Mouse (Mus musculus): ENCODE results near the gene Abcc9. TPM values are rescaled to one million over a fixed set of nuclear protein-coding genes. Genes with fewer than 3 reads are reported as not detected.

Abcc9 gene
- polyA plus RNA-seq, 1 experiment from 2014 or later: 1.1 TPM

DNA sequence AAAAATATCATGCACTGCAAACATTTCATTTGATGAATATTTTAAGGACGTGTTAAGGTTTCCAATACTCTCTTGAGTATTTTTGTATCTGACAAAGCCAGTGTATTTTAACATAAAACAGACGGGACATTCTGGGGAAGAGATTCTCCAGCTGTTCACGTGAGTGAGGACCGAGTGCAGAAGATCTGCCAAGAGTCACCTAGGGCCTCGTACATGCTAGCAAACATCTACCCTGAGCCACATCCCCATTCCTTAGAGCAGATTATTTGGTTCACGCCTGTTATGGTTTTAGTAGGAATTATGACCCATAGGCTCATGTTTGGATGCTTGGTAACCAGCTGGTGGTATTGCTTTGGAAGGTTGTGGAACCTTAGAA is 159.3 kb downstream of the Abcc9 start:
- Histone ChIP-seq H3K27me3 (no peaks in the 10 kb centered on the region), H3K9me3 (replicated peaks) (no peaks in the 10 kb centered on the region), H3K4me3 (replicated peaks) (no peak overlapping the region), H3K4me1 (replicated peaks) (no peaks in the 10 kb centered on the region; the same call in 1 of the 2 replicates), H3K4me2 (no peak overlapping the region), H3K36me3 (no peaks in the 10 kb centered on the region), H3K9ac (no peak overlapping the region), H3K27ac (no peak overlapping the region)
- ATAC-seq (ENCODE audit: low read depth) (no peak), DNase-seq (no peak)
- WGBS (ENCODE audit: insufficient replicate concordance): 66% methylated on average over 6 of the region's 6 CpGs

- 64% methylated on average over 8 of the region's 8 CpGs for WGBS (ENCODE audit: insufficient replicate concordance)
- H3K9ac ChIP-seq: no peak overlapping the region
- H3K4me3 ChIP-seq (replicated peaks): no peak overlapping the region
- no peak overlapping the region for H3K27ac ChIP-seq
- H3K4me1 ChIP-seq (replicated peaks): no peaks in the 10 kb centered on the region; the same call in 1 of the 2 replicates
- H3K27me3 ChIP-seq: no peaks in the 10 kb centered on the region
- ATAC-seq (ENCODE audit: low read depth): no peak
- H3K36me3 ChIP-seq: no peaks in the 10 kb centered on the region
- no peak for DNase-seq
- no peak overlapping the region for H3K4me2 ChIP-seq
- no peaks in the 10 kb centered on the region for H3K9me3 ChIP-seq (replicated peaks)
Measured at GRCm38 (mm10) chr6:142542082-142542799, 159.9 kb downstream of the Abcc9 start.

- Histone ChIP-seq H3K4me2 (no peak overlapping the region), H3K36me3 (no peaks in the 10 kb centered on the region), H3K27me3 (no peaks in the 10 kb centered on the region), H3K4me1 (replicated peaks) (no peaks in the 10 kb centered on the region; the same call in 1 of the 2 replicates), H3K27ac (no peak overlapping the region), H3K9me3 (replicated peaks) (no peaks in the 10 kb centered on the region), H3K4me3 (replicated peaks) (no peak overlapping the region), H3K9ac (no peak overlapping the region)
- WGBS (ENCODE audit: insufficient replicate concordance): 68% methylated on average over 10 of the region's 10 CpGs
- ATAC-seq (ENCODE audit: low read depth): no peak
- no peak for DNase-seq
Measured at GRCm38 (mm10) chr6:142540561-142541160, 161.5 kb downstream of the Abcc9 start.

- ATAC-seq (ENCODE audit: low read depth): no peak
- WGBS (ENCODE audit: insufficient replicate concordance): 71% methylated on average over 5 of the region's 5 CpGs
- H3K9me3 ChIP-seq (replicated peaks): no peaks in the 10 kb centered on the region
- H3K4me3 ChIP-seq (replicated peaks): no peak overlapping the region
- no peak for DNase-seq
- H3K27ac ChIP-seq: no peak overlapping the region
- H3K36me3 ChIP-seq: no peaks in the 10 kb centered on the region
- H3K4me1 ChIP-seq (replicated peaks): no peaks in the 10 kb centered on the region; the same call in 1 of the 2 replicates
- H3K4me2 ChIP-seq: no peak overlapping the region
- H3K27me3 ChIP-seq: no peaks in the 10 kb centered on the region
- H3K9ac ChIP-seq: no peak overlapping the region
Measured at GRCm38 (mm10) chr6:142540131-142540530, 162.0 kb downstream of the Abcc9 start.

- Histone ChIP-seq H3K9me3 (replicated peaks) (no peaks in the 10 kb centered on the region), H3K27ac (no peak overlapping the region), H3K4me3 (replicated peaks) (no peak overlapping the region), H3K9ac (no peak overlapping the region), H3K36me3 (no peaks in the 10 kb centered on the region), H3K4me1 (replicated peaks) (no peaks in the 10 kb centered on the region; the same call in 1 of the 2 replicates), H3K27me3 (no peaks in the 10 kb centered on the region), H3K4me2 (no peak overlapping the region)
- DNase-seq (no peak), ATAC-seq (ENCODE audit: low read depth) (no peak)
- WGBS (ENCODE audit: insufficient replicate concordance): 26% methylated on average over 17 of the region's 17 CpGs
Measured at GRCm38 (mm10) chr6:142538503-142538902, 163.6 kb downstream of the Abcc9 start.

Other genes with a start within 250 kb of the Abcc9 start
- gene Gys2, start 229.2 kb downstream of the Abcc9 start, polyA plus RNA-seq (2015; fragmentation: Nextera tagmentation; extraction: Ambion mirVana): 37.9 and 53.3 TPM in 2 replicates
- 41.0 and 43.0 TPM in 2 replicates for gene Ldhb, start 194.4 kb downstream of the Abcc9 start, polyA plus RNA-seq (2015; fragmentation: Nextera tagmentation; extraction: Ambion mirVana)
- 1.5 and 2.0 TPM in 2 replicates for gene Kcnj8, start 130.7 kb downstream of the Abcc9 start, polyA plus RNA-seq (2015; fragmentation: Nextera tagmentation; extraction: Ambion mirVana)
- gene Cmas, start 54.4 kb upstream of the Abcc9 start, polyA plus RNA-seq (2015; fragmentation: Nextera tagmentation; extraction: Ambion mirVana): 154 and 158 TPM in 2 replicates
- gene Sult6b2, start 102.2 kb upstream of the Abcc9 start, polyA plus RNA-seq (2015; fragmentation: Nextera tagmentation; extraction: Ambion mirVana): not detected in 2 replicates

Measured in liver, embryonic 13.5 days (tissue).